Mouse (Mus musculus) kidney, embryonic 14.5 days (tissue): ENCODE data around the gene Ednra. TPM values are rescaled to one million over a fixed set of nuclear protein-coding genes. Genes with fewer than 3 reads are reported as not detected.

Experiments used
- ATAC-seq: fragments of 200-750 bp; cut with Nextera tagmentation; 2 replicates; pipeline ENCODE4 v1.8.0; 2017; ENCODE audit warnings: moderate number of reproducible peaks, mild to moderate bottlenecking, moderate TSS enrichment, moderate library complexity; ENCODE audit not compliant: low FRiP score, low TSS enrichment
- H3K27ac ChIP-seq: fragments of 300-500 bp; sonication (generic); 2 replicates; pipeline ENCODE4 v1.5.1; 2014; ENCODE audit warnings: low read depth, mild to moderate bottlenecking, low read length, moderate library complexity, mixed read lengths
- H3K27me3 ChIP-seq: fragments of 300-500 bp; sonication (generic); 2 replicates; pipeline ENCODE4 v1.6.1; 2014; ENCODE audit warnings: mild to moderate bottlenecking, low read length; ENCODE audit not compliant: control insufficient read depth, insufficient read depth
- H3K36me3 ChIP-seq: fragments of 300-500 bp; sonication (generic); 2 replicates; pipeline ENCODE4 v1.6.1; 2014; ENCODE audit warnings: low read length, mixed read lengths; ENCODE audit not compliant: control insufficient read depth, insufficient read depth
- H3K4me1 ChIP-seq: fragments of 300-500 bp; sonication (generic); 2 replicates; pipeline ENCODE4 v1.6.1; 2014; ENCODE audit warnings: low read length, mixed read lengths; ENCODE audit not compliant: control insufficient read depth, insufficient read depth
- H3K4me2 ChIP-seq: fragments of 300-500 bp; sonication (generic); replicated peaks from 2 replicates; pipeline ENCODE4 v1.6.1; 2014; ENCODE audit warnings: low read depth, mild to moderate bottlenecking, low read length
- H3K4me3 ChIP-seq: fragments of 300-500 bp; sonication (generic); 2 replicates; pipeline ENCODE4 v1.5.1; 2014; ENCODE audit warnings: mild to moderate bottlenecking, low read length
- H3K9ac ChIP-seq: fragments of 300-500 bp; sonication (generic); 2 replicates; pipeline ENCODE4 v1.6.1; 2014; ENCODE audit warnings: low read depth, mild to moderate bottlenecking, low read length, moderate library complexity
- H3K9me3 ChIP-seq: fragments of 300-500 bp; sonication (generic); 2 replicates; pipeline ENCODE4 v1.6.1; 2016; ENCODE audit warnings: low read length; ENCODE audit not compliant: control insufficient read depth
- WGBS: fragments of 180-500 bp; shearing (Covaris S2); extraction: QIAGEN DNeasy Blood & Tissue Kit; methylation state at CpG from one replicate; pipeline ENCODE4 v1.1.7; 2014; 5-methylcytosine and 5-hydroxymethylcytosine counted together
- polyA plus RNA-seq: library from polyadenylated mRNA; unstranded; fragments of >200 nt; fragmentation: Nextera tagmentation; extraction: Ambion mirVana; gene quantifications from 2 replicates; pipeline ENCODE4 v1.2.1, GENCODE M21; 2014

Ednra gene
- polyA plus RNA-seq, 1 experiment from 2014 or later: 28.9 TPM

DNA sequence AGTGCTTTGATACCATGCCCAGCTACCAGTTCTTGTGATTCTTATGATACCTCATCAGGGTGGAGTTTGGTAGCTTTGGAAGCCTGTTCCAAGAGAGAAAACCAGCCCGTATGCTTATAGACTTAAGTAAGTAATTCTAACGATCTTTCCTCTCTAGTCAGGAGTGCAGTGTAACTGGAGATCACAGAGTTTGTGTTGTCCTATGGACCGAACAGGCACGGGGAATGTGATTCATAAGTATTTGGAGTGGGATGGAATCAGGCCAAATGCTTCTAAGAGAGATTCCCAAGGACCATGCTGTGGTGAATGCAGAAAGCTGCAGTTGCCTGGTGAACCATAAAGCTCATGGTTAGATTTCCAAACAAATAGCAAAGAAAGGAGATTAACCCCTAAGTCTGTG is 31.2 kb upstream of the Ednra start:
- 25% methylated on average over 4 of the region's 4 CpGs for WGBS
- Histone ChIP-seq H3K9me3 (no peaks in the 10 kb centered on the region), H3K4me1 (no peaks in the 10 kb centered on the region), H3K36me3 (no peaks in the 10 kb centered on the region), H3K4me3 (no peak overlapping the region), H3K9ac (no peak overlapping the region), H3K27ac (no peak overlapping the region), H3K27me3 (no peaks in the 10 kb centered on the region), H3K4me2 (no peak overlapping the region; the same call in 1 of the 2 replicates)
- ATAC-seq: 0 out of 2 replicates have a peak, but pooled peaks have one; percentile 32

DNA sequence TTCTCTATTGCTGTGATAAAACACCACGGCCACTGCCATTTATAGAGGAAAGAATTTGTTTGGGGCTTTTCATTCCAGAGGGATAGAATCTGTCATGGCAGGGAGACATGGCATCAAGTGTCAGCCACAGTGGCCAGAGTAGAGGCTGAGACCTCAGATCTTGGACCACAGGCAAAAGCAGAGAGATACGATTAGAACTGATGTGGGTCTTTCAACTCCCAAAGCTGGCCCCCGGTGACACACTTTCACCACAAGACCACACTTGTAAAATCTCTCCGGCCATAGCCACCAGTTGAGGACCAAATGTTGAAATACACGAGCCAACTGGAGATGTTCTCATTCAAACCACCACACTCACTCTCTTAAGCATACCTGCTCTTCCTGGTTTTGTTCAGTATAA is 29.5 kb upstream of the Ednra start:
- ATAC-seq: no peak
- no peak overlapping the region for H3K27ac ChIP-seq
- WGBS: 88% methylated on average over 5 of the region's 5 CpGs

DNA sequence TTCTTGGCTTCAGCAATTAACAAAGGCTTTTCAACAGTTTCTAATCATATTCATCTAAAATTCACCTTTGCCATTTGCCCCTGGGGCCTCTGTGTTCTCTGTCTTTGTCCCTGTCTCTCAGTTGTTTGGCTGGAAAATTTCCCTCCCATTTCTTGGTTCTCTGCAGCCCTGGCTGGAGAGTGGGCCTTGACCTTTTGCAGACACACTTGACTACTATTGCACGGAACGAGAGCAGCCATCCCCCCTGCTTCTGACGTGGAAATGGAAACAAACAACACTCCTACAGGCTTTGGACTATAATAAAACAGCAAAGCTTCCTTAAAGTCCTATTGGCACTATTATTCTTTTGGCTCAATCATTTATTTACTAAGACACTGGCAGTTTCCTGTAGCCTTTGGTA is 27.8 kb upstream of the Ednra start:
- H3K4me3 ChIP-seq: no peak overlapping the region
- no peaks in the 10 kb centered on the region for H3K4me1 ChIP-seq
- no peak overlapping the region for H3K27ac ChIP-seq
- no peaks in the 10 kb centered on the region for H3K36me3 ChIP-seq
- no peaks in the 10 kb centered on the region for H3K27me3 ChIP-seq
- ATAC-seq: 0 out of 2 replicates have a peak, but pooled peaks have one; percentile 39
- H3K4me2 ChIP-seq: no peak overlapping the region
- no peak overlapping the region for H3K9ac ChIP-seq
- H3K9me3 ChIP-seq: no peaks in the 10 kb centered on the region
- WGBS: 21% methylated on average over 3 of the region's 3 CpGs

More for the DNA sequence above, 29.5 kb upstream of the Ednra start:
- Histone ChIP-seq H3K9me3 (no peaks in the 10 kb centered on the region), H3K27me3 (no peaks in the 10 kb centered on the region), H3K9ac (no peak overlapping the region), H3K4me1 (no peaks in the 10 kb centered on the region), H3K4me3 (no peak overlapping the region), H3K36me3 (no peaks in the 10 kb centered on the region), H3K4me2 (no peak overlapping the region)

DNA sequence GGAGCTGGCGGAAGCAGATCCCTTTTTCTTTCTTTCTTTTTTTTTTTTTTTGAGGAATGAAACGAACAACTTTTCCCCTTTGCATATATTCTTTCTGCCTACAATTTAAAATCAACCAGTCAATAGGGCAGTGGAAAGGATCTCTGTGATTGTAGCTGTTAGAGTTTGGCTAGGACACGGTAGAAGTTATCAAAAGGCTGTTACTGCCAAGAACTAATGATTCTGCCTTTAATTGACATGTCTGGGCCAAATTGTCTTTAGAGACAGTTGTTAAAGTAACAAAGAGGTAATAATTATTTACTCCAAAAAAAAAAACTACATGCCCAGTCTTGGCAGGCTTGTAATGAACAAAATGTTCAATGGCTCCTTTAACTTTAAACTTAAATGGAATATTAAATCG is 26.1 kb upstream of the Ednra start:
- Histone ChIP-seq H3K4me2 (no peak overlapping the region), H3K4me1 (no peaks in the 10 kb centered on the region), H3K9ac (no peak overlapping the region), H3K9me3 (no peaks in the 10 kb centered on the region), H3K27ac (no peak overlapping the region), H3K36me3 (no peaks in the 10 kb centered on the region), H3K4me3 (no peak overlapping the region), H3K27me3 (no peaks in the 10 kb centered on the region)
- WGBS: 31% methylated on average over 4 of the region's 4 CpGs
- no peak for ATAC-seq

DNA sequence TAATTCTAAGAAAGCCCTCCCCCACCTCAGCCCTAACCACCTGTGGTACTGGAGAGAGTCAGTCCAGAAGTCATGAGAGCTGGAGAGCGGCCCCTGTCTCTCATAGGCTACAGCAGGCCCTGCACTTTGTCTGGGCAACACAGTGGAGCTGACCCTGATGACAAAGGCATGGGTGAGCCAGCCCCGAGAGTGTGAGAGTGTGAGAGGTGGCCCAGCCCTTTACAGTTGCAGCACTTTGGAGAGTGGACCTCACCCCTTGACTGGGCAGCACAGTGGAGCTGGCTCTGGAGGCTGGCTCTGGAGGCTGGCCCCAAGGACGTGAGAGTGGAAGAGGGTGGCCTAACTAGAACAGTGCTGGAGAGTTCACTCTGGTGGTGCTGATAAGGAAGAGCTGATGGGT is 20.2 kb upstream of the Ednra start:
- Histone ChIP-seq H3K36me3 (no peaks in the 10 kb centered on the region), H3K9ac (no peak overlapping the region), H3K27ac (no peak overlapping the region), H3K27me3 (no peaks in the 10 kb centered on the region), H3K4me2 (no peak overlapping the region), H3K4me1 (no peaks in the 10 kb centered on the region), H3K9me3 (no peaks in the 10 kb centered on the region), H3K4me3 (no peak overlapping the region)
- ATAC-seq: no peak
- 77% methylated on average over 3 of the region's 3 CpGs for WGBS

DNA sequence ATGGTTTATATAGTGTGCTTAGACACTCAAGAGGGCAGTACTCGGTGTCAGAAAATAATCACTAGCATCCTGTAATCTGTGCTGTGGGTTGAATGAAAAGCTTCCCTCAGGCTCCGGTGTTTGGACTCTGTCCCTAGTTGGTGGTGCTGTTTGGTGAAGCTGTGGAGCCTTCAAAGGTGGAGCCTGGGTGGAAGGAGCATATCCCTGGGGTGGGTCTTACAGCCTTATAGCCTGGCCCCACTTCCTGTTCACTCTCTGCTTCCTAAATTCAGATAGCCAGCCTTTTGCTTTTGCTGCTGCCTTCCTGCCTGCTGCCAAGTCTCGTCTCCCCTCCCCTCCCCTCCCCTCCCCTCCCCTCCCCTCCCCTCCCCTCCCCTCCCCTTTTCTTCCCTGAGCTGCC is 18.1 kb upstream of the Ednra start:
- no peaks in the 10 kb centered on the region for H3K9me3 ChIP-seq
- no peak overlapping the region for H3K4me2 ChIP-seq
- no peak overlapping the region for H3K27ac ChIP-seq
- no peak for ATAC-seq
- no peak overlapping the region for H3K4me3 ChIP-seq
- H3K36me3 ChIP-seq: no peaks in the 10 kb centered on the region
- WGBS: 33% methylated on average over 3 of the region's 3 CpGs
- H3K9ac ChIP-seq: no peak overlapping the region
- H3K4me1 ChIP-seq: no peaks in the 10 kb centered on the region
- no peaks in the 10 kb centered on the region for H3K27me3 ChIP-seq

DNA sequence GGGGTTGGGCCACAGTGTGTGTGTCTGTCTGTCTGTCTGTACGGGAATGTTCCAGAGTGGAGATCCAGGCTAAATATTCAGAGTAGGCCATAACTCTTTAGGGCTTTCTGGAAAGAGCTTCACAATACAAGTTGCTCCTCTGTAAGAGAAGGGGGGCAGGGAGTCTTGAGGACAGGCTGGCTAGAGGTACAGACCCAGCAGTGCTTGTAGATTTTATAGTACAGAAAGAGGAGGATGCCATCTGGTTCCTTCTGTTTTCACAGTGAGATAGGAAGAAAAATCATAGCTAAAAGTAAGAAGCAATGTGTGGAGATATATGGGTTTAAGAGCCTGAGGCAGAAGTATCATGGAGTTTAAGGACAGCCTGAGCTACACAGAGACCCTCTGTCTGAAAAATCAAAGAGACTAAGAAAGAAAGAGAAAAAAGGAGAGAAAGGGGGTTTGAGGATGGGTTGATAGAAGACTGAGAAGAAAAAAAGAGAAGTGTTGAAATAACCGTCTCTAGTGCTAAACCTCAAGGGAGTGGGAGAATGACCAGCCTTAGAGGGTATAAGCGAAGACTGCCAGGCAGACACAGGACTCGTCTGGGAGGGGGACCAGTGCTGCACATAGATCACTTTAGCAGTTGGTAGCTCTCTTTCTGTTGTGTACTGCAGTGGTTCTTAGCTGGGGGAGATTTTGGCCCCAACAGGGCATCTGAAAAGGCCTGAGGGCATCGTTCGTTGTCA is 16.9 kb upstream of the Ednra start:
- Histone ChIP-seq H3K4me2 (no peak overlapping the region), H3K9me3 (no peaks in the 10 kb centered on the region), H3K4me1 (no peaks in the 10 kb centered on the region), H3K9ac (no peak overlapping the region), H3K4me3 (no peak overlapping the region), H3K27ac (no peak overlapping the region), H3K36me3 (no peaks in the 10 kb centered on the region), H3K27me3 (no peaks in the 10 kb centered on the region)
- WGBS: 86% methylated on average over 6 of the region's 6 CpGs
- ATAC-seq: no peak

DNA sequence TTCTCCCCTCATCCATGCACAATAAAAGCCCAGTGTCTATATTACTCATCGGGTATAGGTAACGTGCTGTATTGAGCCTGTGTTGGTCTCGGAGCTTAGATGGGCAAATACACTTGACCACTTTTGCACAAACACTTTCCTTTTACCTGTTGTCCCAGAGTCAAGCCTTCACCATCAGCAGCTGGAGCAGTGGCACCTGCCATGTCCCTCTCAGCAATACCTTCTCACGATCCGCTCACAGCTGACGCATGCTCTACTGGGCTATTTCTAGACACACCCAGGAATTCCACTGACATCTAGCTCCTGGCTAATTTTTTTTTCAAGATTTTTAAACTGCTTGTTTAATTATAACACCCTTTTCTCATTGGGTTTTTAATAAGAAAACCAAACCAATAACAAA is 14.2 kb upstream of the Ednra start:
- ATAC-seq: no peak
- 93% methylated on average over 6 of the region's 6 CpGs for WGBS
- H3K4me2 ChIP-seq: no peak overlapping the region
- H3K36me3 ChIP-seq: no peaks in the 10 kb centered on the region
- H3K27me3 ChIP-seq: no peaks in the 10 kb centered on the region
- H3K4me3 ChIP-seq: no peak overlapping the region
- H3K9me3 ChIP-seq: no peaks in the 10 kb centered on the region
- H3K4me1 ChIP-seq: no peaks in the 10 kb centered on the region
- H3K27ac ChIP-seq: no peak overlapping the region
- no peak overlapping the region for H3K9ac ChIP-seq

DNA sequence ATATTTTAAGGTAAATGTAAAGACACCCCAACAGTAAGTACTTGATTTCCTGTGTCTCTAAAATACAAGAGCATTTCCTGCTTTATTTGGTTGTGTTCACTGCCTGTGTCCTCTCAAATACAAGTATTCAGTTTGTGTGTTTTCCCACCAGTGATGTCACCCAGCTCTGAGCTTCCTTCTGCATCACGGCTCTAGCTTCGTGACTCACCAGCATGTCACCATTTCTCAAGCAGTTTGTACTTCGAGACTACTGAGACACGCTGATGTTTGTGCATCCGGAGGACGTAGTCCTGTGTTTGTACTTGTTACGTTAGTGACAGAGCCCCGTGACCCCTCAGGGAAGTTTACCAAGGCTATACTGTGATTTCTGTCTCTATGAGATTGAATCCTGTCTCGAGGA is 13.1 kb upstream of the Ednra start:
- Histone ChIP-seq H3K27ac (no peak overlapping the region), H3K4me3 (no peak overlapping the region), H3K9me3 (peaks cover 9% of the 10 kb centered on the region), H3K4me2 (no peak overlapping the region), H3K27me3 (no peaks in the 10 kb centered on the region), H3K4me1 (no peaks in the 10 kb centered on the region), H3K36me3 (no peaks in the 10 kb centered on the region), H3K9ac (no peak overlapping the region)
- 76% methylated on average over 9 of the region's 9 CpGs for WGBS
- no peak for ATAC-seq
